ENCODE assay signal across 22 mouse cellular contexts in the genomic region with DNA sequence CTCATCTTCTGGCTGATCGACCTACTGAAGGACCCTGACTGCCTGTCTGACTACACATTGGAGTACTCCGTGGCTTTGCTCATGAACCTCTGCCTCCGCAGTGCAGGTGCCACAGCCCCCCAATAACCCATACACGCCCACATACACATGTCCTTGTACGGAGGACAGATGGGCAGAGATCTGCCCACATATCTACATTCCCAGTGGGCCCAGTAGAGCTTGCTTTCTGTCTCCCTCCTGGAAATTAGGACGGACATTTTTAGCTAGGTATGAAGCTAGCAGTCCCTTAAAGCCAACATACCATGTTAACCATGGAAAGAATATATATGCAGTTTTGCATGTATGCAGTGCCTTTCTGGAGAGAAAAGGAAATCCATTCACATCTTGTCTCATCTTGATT. TPM values are rescaled to one million over a fixed set of nuclear protein-coding genes. Genes with fewer than 3 reads are reported as not detected.
DNase-seq lines count a peak whose midpoint lies in the region; ATAC-seq lines count a peak whose summit lies in the region.
"Had no signal": no experiment of that assay in that cellular context is flagged by ENCODE, and none has a peak within 500 bp of the region (broad histone marks: within the 10 kb centered on the region; RNA-seq: fewer than 3 reads in every experiment).

No protein-coding gene starts in this region.

- no peaks in the 10 kb centered on the region for H3K27me3 ChIP-seq in midbrain, embryonic 11.5 days (ENCODE audit: control insufficient read depth, insufficient read depth, low read length)
- H3K27me3 ChIP-seq in midbrain, embryonic 13.5 days: no peaks in the 10 kb centered on the region
- no peaks in the 10 kb centered on the region for H3K27me3 ChIP-seq in midbrain, embryonic 14.5 days (ENCODE audit: control insufficient read depth, insufficient read depth, low read length)
- no peaks in the 10 kb centered on the region for H3K27me3 ChIP-seq in midbrain, embryonic 15.5 days (replicated peaks)
- H3K27me3 ChIP-seq: CH12.LX, Patski had no signal

- no peak for DNase-seq in frontal cortex, postnatal 14 days (ENCODE audit: low spot score in 2 of 2)
- peak; percentile 41 for DNase-seq in layer of hippocampus, adult 9-11 months
- DNase-seq in layer of hippocampus, adult 8-10 months (ENCODE audit: low spot score in 2 of 2): no peak
- peak; percentile 17 for DNase-seq in midbrain, embryonic 11.5 days (ENCODE audit: low spot score, missing footprints)
- no peak for DNase-seq in midbrain, embryonic 14.5 days
- DNase-seq: adrenal gland, adult 2 months; adrenal gland, adult 8-10 months; adrenal gland, postnatal 10 days; adrenal gland, postnatal 14 days; adrenal gland, postnatal 25 days; adrenal gland, postnatal 36 days; B cell, adult 2 months; cerebellum, adult 11 months; cerebellum, adult 11-12 months had no signal

- no peak overlapping the region for H3K9ac ChIP-seq in midbrain, embryonic 11.5 days (ENCODE audit: low read length)
- no peak overlapping the region for H3K9ac ChIP-seq in midbrain, embryonic 13.5 days (replicated peaks)
- 0 out of 2 replicates have a peak overlapping the region, but pooled peaks have one; percentile 3 for H3K9ac ChIP-seq in midbrain, embryonic 14.5 days (replicated peaks; ENCODE audit: low read length)
- no peak overlapping the region for H3K9ac ChIP-seq in midbrain, embryonic 15.5 days

- H3K4me3 ChIP-seq in midbrain, embryonic 11.5 days (ENCODE audit: low read depth, low read length): no peak overlapping the region
- H3K4me3 ChIP-seq in midbrain, embryonic 13.5 days (replicated peaks): no peak overlapping the region
- H3K4me3 ChIP-seq in midbrain, embryonic 14.5 days (replicated peaks; ENCODE audit: low read depth, low read length): no peak overlapping the region
- no peak overlapping the region for H3K4me3 ChIP-seq in midbrain, embryonic 15.5 days

- H3K36me3 ChIP-seq in midbrain, embryonic 11.5 days (ENCODE audit: control insufficient read depth, insufficient read depth, low read length): peaks cover 5% of the 10 kb centered on the region; the same call in 1 of the 2 replicates
- H3K36me3 ChIP-seq in midbrain, embryonic 13.5 days: peaks cover 88% of the 10 kb centered on the region
- peaks cover 90% of the 10 kb centered on the region for H3K36me3 ChIP-seq in midbrain, embryonic 14.5 days (ENCODE audit: control insufficient read depth, insufficient read depth, low read length)
- H3K36me3 ChIP-seq in midbrain, embryonic 15.5 days (replicated peaks): peaks cover 34% of the 10 kb centered on the region

- ATAC-seq in frontal cortex, adult (ENCODE audit: low TSS enrichment): peak; percentile 65
- no peak for ATAC-seq in midbrain, embryonic 11.5 days (ENCODE audit: low FRiP score)
- no peak for ATAC-seq in midbrain, embryonic 13.5 days
- ATAC-seq in midbrain, embryonic 14.5 days (ENCODE audit: low FRiP score, low TSS enrichment): no peak
- ATAC-seq in midbrain, embryonic 15.5 days (replicated peaks): no peak
- ATAC-seq: activated CD4-positive, CD25-positive, alpha-beta regulatory T cell, adult 4 months; CD4-positive, CD25-positive, alpha-beta regulatory T cell, adult 4 months; Patski had no signal

- H3K9me3 ChIP-seq in midbrain, embryonic 11.5 days (ENCODE audit: control insufficient read depth, low read length): no peaks in the 10 kb centered on the region
- no peaks in the 10 kb centered on the region for H3K9me3 ChIP-seq in midbrain, embryonic 13.5 days
- no peaks in the 10 kb centered on the region for H3K9me3 ChIP-seq in midbrain, embryonic 14.5 days (ENCODE audit: control insufficient read depth, low read length)
- H3K9me3 ChIP-seq in midbrain, embryonic 15.5 days: no peaks in the 10 kb centered on the region
- H3K9me3 ChIP-seq: G1E had no signal

- H3K27ac ChIP-seq in midbrain, embryonic 11.5 days (ENCODE audit: low read depth, low read length): no peak overlapping the region
- no peak overlapping the region for H3K27ac ChIP-seq in midbrain, embryonic 13.5 days
- H3K27ac ChIP-seq in midbrain, embryonic 14.5 days (replicated peaks; ENCODE audit: low read depth, low read length): no peak overlapping the region
- H3K27ac ChIP-seq in midbrain, embryonic 15.5 days: no peak overlapping the region

- H3K4me1 ChIP-seq in midbrain, embryonic 11.5 days (ENCODE audit: control insufficient read depth, insufficient read depth, low read length): no peaks in the 10 kb centered on the region
- H3K4me1 ChIP-seq in midbrain, embryonic 13.5 days (replicated peaks): no peaks in the 10 kb centered on the region
- no peaks in the 10 kb centered on the region for H3K4me1 ChIP-seq in midbrain, embryonic 14.5 days (ENCODE audit: control insufficient read depth, insufficient read depth, low read length)
- H3K4me1 ChIP-seq in midbrain, embryonic 15.5 days: no peaks in the 10 kb centered on the region

- H3K4me2 ChIP-seq in midbrain, embryonic 11.5 days: no peak overlapping the region
- H3K4me2 ChIP-seq in midbrain, embryonic 13.5 days (replicated peaks): no peak overlapping the region
- H3K4me2 ChIP-seq in midbrain, embryonic 14.5 days (ENCODE audit: low read length): no peak overlapping the region
- H3K4me2 ChIP-seq in midbrain, embryonic 15.5 days: no peak overlapping the region

- 80% methylated on average over 6 of the region's 6 CpGs for WGBS in midbrain, embryonic 11.5 days
- WGBS in midbrain, embryonic 13.5 days: 72% methylated on average over 6 of the region's 6 CpGs
- 68% methylated on average over 6 of the region's 6 CpGs for WGBS in midbrain, embryonic 14.5 days
- WGBS in midbrain, embryonic 15.5 days: 78% methylated on average over 6 of the region's 6 CpGs

RNA-seq across cellular contexts. Expression of gene Armc9, which starts 43.7 kb away (rescaled TPM):
- 10 to 100 TPM; 35.5 to 52.4 (median 43.3) TPM for total RNA-seq in layer of hippocampus, adult 8-10 months (2022)
- polyA plus RNA-seq in midbrain, embryonic 11.5 days (2014; fragmentation: Nextera tagmentation; extraction: Ambion mirVana): 32.3 and 33.8 TPM in 2 replicates
- 37.2 and 37.4 TPM in 2 replicates for polyA plus RNA-seq in midbrain, embryonic 13.5 days (2015; fragmentation: Nextera tagmentation; extraction: Ambion mirVana)
- 29.1 and 37.8 TPM in 2 replicates for polyA plus RNA-seq in midbrain, embryonic 14.5 days (2014; fragmentation: Nextera tagmentation; extraction: Ambion mirVana)
- polyA plus RNA-seq in midbrain, embryonic 15.5 days (2015; fragmentation: Nextera tagmentation; extraction: Ambion mirVana): 35.7 and 39.7 TPM in 2 replicates

Comparison
In these comparisons a context has a peak if more than half of its experiments do, and no peak if none do; other contexts are left out.
1. DNase-seq: peak in layer of hippocampus, adult 9-11 months (single experiment) and midbrain, embryonic 11.5 days (single experiment); none in frontal cortex, postnatal 14 days (0 of 2), layer of hippocampus, adult 8-10 months (0 of 2) and midbrain, embryonic 14.5 days (single experiment).